Mouse (Mus musculus) hindbrain, embryonic 11.5 days (tissue): ENCODE results near the gene Scnn1b. TPM values are rescaled to one million over a fixed set of nuclear protein-coding genes. Genes with fewer than 3 reads are reported as not detected.

Experiments used
- ATAC-seq: fragments of 200-750 bp; cut with Nextera tagmentation; 2 replicates; pipeline ENCODE4 v1.8.0; 2017; ENCODE audit warnings: mild to moderate bottlenecking, moderate TSS enrichment, moderate library complexity; ENCODE audit not compliant: low FRiP score
- DNase-seq: peaks from one replicate; pipeline ENCODE4 v3.0.0-alpha.2; 2015; ENCODE audit warnings: low spot score
- H3K27ac ChIP-seq: fragments of 300-500 bp; sonication (generic); 2 replicates; pipeline ENCODE4 v1.5.1; 2014; ENCODE audit warnings: mild to moderate bottlenecking, low read depth, low read length
- H3K27me3 ChIP-seq: fragments of 300-500 bp; sonication (generic); 2 replicates; pipeline ENCODE4 v1.6.1; 2014; ENCODE audit warnings: mild to moderate bottlenecking, low read length, moderate library complexity, mixed read lengths; ENCODE audit not compliant: control insufficient read depth, insufficient read depth
- H3K36me3 ChIP-seq: fragments of 300-500 bp; sonication (generic); 2 replicates; pipeline ENCODE4 v1.6.1; 2014; ENCODE audit warnings: mild to moderate bottlenecking, low read length, moderate library complexity, mixed read lengths; ENCODE audit not compliant: control insufficient read depth, insufficient read depth
- H3K4me1 ChIP-seq: fragments of 300-500 bp; sonication (generic); replicated peaks from 2 replicates; pipeline ENCODE4 v1.6.1; 2014; ENCODE audit warnings: low read length, mixed read lengths; ENCODE audit not compliant: control insufficient read depth, insufficient read depth
- H3K4me2 ChIP-seq: fragments of 300-500 bp; sonication (generic); replicated peaks from 2 replicates; pipeline ENCODE4 v1.6.1; 2014; ENCODE audit warnings: mild to moderate bottlenecking, low read depth, low read length
- H3K4me3 ChIP-seq: fragments of 300-500 bp; sonication (generic); 2 replicates; pipeline ENCODE4 v1.5.1; 2014; ENCODE audit warnings: low read depth, low read length
- H3K9ac ChIP-seq: fragments of 300-500 bp; sonication (generic); 2 replicates; pipeline ENCODE4 v1.6.1; 2014; ENCODE audit warnings: low read depth, low read length
- H3K9me3 ChIP-seq: fragments of 300-500 bp; sonication (generic); 2 replicates; pipeline ENCODE4 v1.6.1; 2016; ENCODE audit warnings: low read length; ENCODE audit not compliant: control insufficient read depth
- WGBS: fragments of 180-500 bp; shearing (Covaris S2); extraction: QIAGEN DNeasy Blood & Tissue Kit; methylation state at CpG from one replicate; pipeline ENCODE4 v1.1.7; 2014; 5-methylcytosine and 5-hydroxymethylcytosine counted together
- polyA plus RNA-seq: library from polyadenylated mRNA; unstranded; fragments of >200 nt; fragmentation: Nextera tagmentation; extraction: Ambion mirVana; gene quantifications from 2 replicates; pipeline ENCODE4 v1.2.1, GENCODE M21; 2014

Scnn1b gene
- polyA plus RNA-seq, 1 experiment from 2014 or later: 0.14 TPM

GRCm38 (mm10) chr7:121899940-121900339 lies 35.1 kb downstream of the Scnn1b start:
- Histone ChIP-seq H3K9me3 (no peaks in the 10 kb centered on the region), H3K36me3 (no peaks in the 10 kb centered on the region), H3K9ac (no peak overlapping the region), H3K4me3 (no peak overlapping the region), H3K27me3 (peaks cover 2% of the 10 kb centered on the region; the same call in 1 of the 2 replicates), H3K4me2 (0 out of 2 replicates have a peak overlapping the region, but pooled peaks have one; percentile 14), H3K4me1 (no peaks in the 10 kb centered on the region), H3K27ac (no peak overlapping the region)
- DNase-seq (peak; percentile 58), ATAC-seq (no peak)
- 10% methylated on average over 7 of the region's 7 CpGs for WGBS

- no peaks in the 10 kb centered on the region for H3K36me3 ChIP-seq
- H3K4me2 ChIP-seq: no peak overlapping the region
- no peaks in the 10 kb centered on the region for H3K4me1 ChIP-seq
- H3K4me3 ChIP-seq: no peak overlapping the region
- H3K27ac ChIP-seq: no peak overlapping the region
- no peaks in the 10 kb centered on the region for H3K9me3 ChIP-seq
- no peak for DNase-seq
- no peak overlapping the region for H3K9ac ChIP-seq
- ATAC-seq: no peak
- peaks cover 2% of the 10 kb centered on the region; the same call in 1 of the 2 replicates for H3K27me3 ChIP-seq
- WGBS: 81% methylated on average over 8 of the region's 8 CpGs
Observed at GRCm38 (mm10) chr7:121902757-121903411, 38.0 kb downstream of the Scnn1b start.

GRCm38 (mm10) chr7:121906879-121907278 lies 42.0 kb downstream of the Scnn1b start:
- H3K4me3 ChIP-seq: no peak overlapping the region
- no peak overlapping the region for H3K27ac ChIP-seq
- H3K27me3 ChIP-seq: no peaks in the 10 kb centered on the region
- no peak overlapping the region for H3K4me2 ChIP-seq
- no peaks in the 10 kb centered on the region for H3K9me3 ChIP-seq
- 87% methylated on average over 4 of the region's 4 CpGs for WGBS
- no peak overlapping the region for H3K9ac ChIP-seq
- H3K4me1 ChIP-seq: no peaks in the 10 kb centered on the region
- H3K36me3 ChIP-seq: no peaks in the 10 kb centered on the region
- ATAC-seq (no peak), DNase-seq (no peak)

- Histone ChIP-seq H3K4me3 (no peak overlapping the region), H3K36me3 (no peaks in the 10 kb centered on the region), H3K27ac (no peak overlapping the region), H3K4me2 (no peak overlapping the region), H3K4me1 (no peaks in the 10 kb centered on the region), H3K9me3 (no peaks in the 10 kb centered on the region), H3K27me3 (no peaks in the 10 kb centered on the region), H3K9ac (no peak overlapping the region)
- DNase-seq (no peak), ATAC-seq (no peak)
- WGBS: 79% methylated on average over 8 of the region's 8 CpGs
Observed at GRCm38 (mm10) chr7:121912250-121912649, 47.4 kb downstream of the Scnn1b start.

GRCm38 (mm10) chr7:121913944-121914343 lies 49.1 kb downstream of the Scnn1b start:
- Histone ChIP-seq H3K27me3 (no peaks in the 10 kb centered on the region), H3K9me3 (no peaks in the 10 kb centered on the region), H3K36me3 (no peaks in the 10 kb centered on the region), H3K4me2 (no peak overlapping the region), H3K4me3 (no peak overlapping the region), H3K27ac (no peak overlapping the region), H3K9ac (no peak overlapping the region), H3K4me1 (no peaks in the 10 kb centered on the region)
- ATAC-seq (no peak), DNase-seq (no peak)
- 83% methylated on average over 6 of the region's 6 CpGs for WGBS

- Histone ChIP-seq H3K4me2 (no peak overlapping the region), H3K9ac (no peak overlapping the region), H3K27ac (no peak overlapping the region), H3K4me3 (no peak overlapping the region), H3K36me3 (no peaks in the 10 kb centered on the region), H3K9me3 (no peaks in the 10 kb centered on the region), H3K27me3 (no peaks in the 10 kb centered on the region), H3K4me1 (no peaks in the 10 kb centered on the region)
- DNase-seq (no peak), ATAC-seq (no peak)
- 94% methylated on average over 7 of the region's 7 CpGs for WGBS
Observed at GRCm38 (mm10) chr7:121924361-121924760, 59.5 kb downstream of the Scnn1b start.

GRCm38 (mm10) chr7:121927882-121928281 lies 63.0 kb downstream of the Scnn1b start:
- 87% methylated on average over 2 of the region's 2 CpGs for WGBS
- H3K9ac ChIP-seq: no peak overlapping the region
- no peaks in the 10 kb centered on the region for H3K36me3 ChIP-seq
- no peaks in the 10 kb centered on the region for H3K4me1 ChIP-seq
- H3K27me3 ChIP-seq: no peaks in the 10 kb centered on the region
- H3K9me3 ChIP-seq: no peaks in the 10 kb centered on the region
- ATAC-seq (no peak), DNase-seq (no peak)
- no peak overlapping the region for H3K4me2 ChIP-seq
- no peak overlapping the region for H3K4me3 ChIP-seq
- H3K27ac ChIP-seq: no peak overlapping the region

GRCm38 (mm10) chr7:121931246-121931645 lies 66.4 kb downstream of the Scnn1b start:
- no peak overlapping the region for H3K4me3 ChIP-seq
- no peak overlapping the region for H3K4me2 ChIP-seq
- no peaks in the 10 kb centered on the region for H3K36me3 ChIP-seq
- ATAC-seq (no peak), DNase-seq (no peak)
- no peak overlapping the region for H3K27ac ChIP-seq
- H3K4me1 ChIP-seq: no peaks in the 10 kb centered on the region
- no peak overlapping the region for H3K9ac ChIP-seq
- no peaks in the 10 kb centered on the region for H3K27me3 ChIP-seq
- WGBS: 58% methylated on average over 7 of the region's 7 CpGs
- no peaks in the 10 kb centered on the region for H3K9me3 ChIP-seq

GRCm38 (mm10) chr7:121933675-121934074 lies 68.8 kb downstream of the Scnn1b start:
- WGBS: 80% methylated on average over 6 of the region's 6 CpGs

More at GRCm38 (mm10) chr7:121933675-121934074, 68.8 kb downstream of the Scnn1b start:
- no peaks in the 10 kb centered on the region for H3K27me3 ChIP-seq
- no peaks in the 10 kb centered on the region for H3K9me3 ChIP-seq
- H3K9ac ChIP-seq: no peak overlapping the region
- no peak overlapping the region for H3K27ac ChIP-seq
- DNase-seq (no peak), ATAC-seq (no peak)
- H3K4me1 ChIP-seq: no peaks in the 10 kb centered on the region
- H3K4me2 ChIP-seq: no peak overlapping the region
- no peak overlapping the region for H3K4me3 ChIP-seq
- H3K36me3 ChIP-seq: no peaks in the 10 kb centered on the region
